Mouse (Mus musculus) ES-Bruce4 (cell line): ENCODE data around the gene Ggt1. TPM values are rescaled to one million over a fixed set of nuclear protein-coding genes. Genes with fewer than 3 reads are reported as not detected.
"Not testable (repeated sequence)": the region's sequence is repeated elsewhere in the genome, so short reads cannot be mapped to it uniquely, and the experiment has no call there.

Experiments used
- H3K27ac ChIP-seq: 2 replicates; pipeline ENCODE4 v1.5.1; 2012; ENCODE audit warnings: low read length, inconsistent platforms; ENCODE audit not compliant: insufficient read depth
- H3K27me3 ChIP-seq: 2 replicates; pipeline ENCODE4 v1.6.1; 2012; ENCODE audit warnings: mild to moderate bottlenecking, low read length, inconsistent platforms; ENCODE audit not compliant: control insufficient read depth, poor library complexity, insufficient read depth, severe bottlenecking
- H3K36me3 ChIP-seq: 2 replicates; pipeline ENCODE4 v1.6.1; 2012; ENCODE audit warnings: inconsistent platforms, mild to moderate bottlenecking, low read length, moderate library complexity; ENCODE audit not compliant: control insufficient read depth, poor library complexity, insufficient read depth, severe bottlenecking
- H3K4me1 ChIP-seq: one replicate; pipeline ENCODE4 v1.8.1; 2011; ENCODE audit warnings: low read length; ENCODE audit not compliant: control insufficient read depth, insufficient read depth
- H3K4me3 ChIP-seq: 2 replicates; pipeline ENCODE4 v1.5.1; 2011; ENCODE audit warnings: low read depth, mild to moderate bottlenecking, low read length
- H3K9ac ChIP-seq: 2 replicates; pipeline ENCODE4 v1.6.1; 2012; ENCODE audit warnings: low read depth, mild to moderate bottlenecking, inconsistent platforms; ENCODE audit not compliant: poor library complexity, severe bottlenecking
- H3K9me3 ChIP-seq: replicated peaks from 2 replicates; pipeline ENCODE4 v1.6.1; 2012; ENCODE audit warnings: mild to moderate bottlenecking, low read length, inconsistent platforms; ENCODE audit not compliant: control insufficient read depth, poor library complexity, insufficient read depth, severe bottlenecking
- CTCF ChIP-seq: IDR thresholded peaks from one replicate; pipeline ENCODE4 v1.8.1; 2011; ENCODE audit warnings: low read depth, low read length
- EP300 ChIP-seq: IDR thresholded peaks from 2 replicates; pipeline ENCODE4 v1.6.1; 2011; ENCODE audit warnings: low read depth, low read length; ENCODE audit not compliant: insufficient read depth
- POLR2A ChIP-seq: IDR thresholded peaks from one replicate; pipeline ENCODE4 v1.8.1; 2011; ENCODE audit warnings: low read length; ENCODE audit not compliant: insufficient read depth
- polyA plus RNA-seq: library from polyadenylated mRNA; stranded (reverse); fragments of >200 nt; gene quantifications from 2 replicates; pipeline ENCODE4 v1.2.4, GENCODE M21; 2011; ENCODE audit warnings: low read depth; ENCODE audit not compliant: missing spikeins, insufficient read depth, insufficient read length

Gene Ggt1
- polyA plus RNA-seq, 1 experiment = 2.8 TPM

GRCm38 (mm10) chr10:75564687-75565265, 3.4 kb downstream of the Ggt1 start:
- peaks cover 4% of the 10 kb centered on the region; the same call in 1 of the 2 replicates for H3K27me3 ChIP-seq
- no peaks in the 10 kb centered on the region for H3K36me3 ChIP-seq
- no peak overlapping the region for H3K9ac ChIP-seq
- H3K4me3 ChIP-seq = no peak overlapping the region
- H3K4me1 ChIP-seq = peaks cover 10% of the 10 kb centered on the region
- TF ChIP-seq EP300 (no peak), CTCF (no peak), POLR2A (no peak)
- peak overlapping the region; percentile 40; the same call in 1 of the 2 replicates for H3K27ac ChIP-seq
- no peaks in the 10 kb centered on the region for H3K9me3 ChIP-seq

GRCm38 (mm10) chr10:75565436-75565835, 4.0 kb downstream of the Ggt1 start:
- Histone ChIP-seq H3K9ac (no peak overlapping the region), H3K4me3 (no peak overlapping the region), H3K27me3 (no peaks in the 10 kb centered on the region), H3K9me3 (no peaks in the 10 kb centered on the region), H3K27ac (peak overlapping the region; percentile 40), H3K4me1 (peaks cover 10% of the 10 kb centered on the region), H3K36me3 (no peaks in the 10 kb centered on the region)
- TF ChIP-seq CTCF = no peak
- no peak for TF ChIP-seq POLR2A
- no peak for TF ChIP-seq EP300

GRCm38 (mm10) chr10:75565906-75566305, 4.5 kb downstream of the Ggt1 start:
- Histone ChIP-seq H3K4me3 (no peak overlapping the region), H3K9me3 (no peaks in the 10 kb centered on the region), H3K27ac (peak overlapping the region; percentile 14), H3K4me1 (peaks cover 12% of the 10 kb centered on the region), H3K27me3 (no peaks in the 10 kb centered on the region), H3K9ac (no peak overlapping the region), H3K36me3 (no peaks in the 10 kb centered on the region)
- peak; percentile 55; the same call in 1 of the 2 replicates for TF ChIP-seq EP300
- TF ChIP-seq POLR2A = no peak
- no peak for TF ChIP-seq CTCF

- H3K27ac ChIP-seq = peak overlapping the region; percentile 14; the same call in 1 of the 2 replicates
- H3K4me1 ChIP-seq = peaks cover 14% of the 10 kb centered on the region
- H3K9ac ChIP-seq = no peak overlapping the region
- no peak for TF ChIP-seq CTCF
- TF ChIP-seq EP300 = no peak
- no peak for TF ChIP-seq POLR2A
- no peaks in the 10 kb centered on the region for H3K36me3 ChIP-seq
- H3K4me3 ChIP-seq = no peak overlapping the region
- no peaks in the 10 kb centered on the region for H3K27me3 ChIP-seq
- no peaks in the 10 kb centered on the region for H3K9me3 ChIP-seq
Measured at GRCm38 (mm10) chr10:75566321-75566720, 4.9 kb downstream of the Ggt1 start.

DNA sequence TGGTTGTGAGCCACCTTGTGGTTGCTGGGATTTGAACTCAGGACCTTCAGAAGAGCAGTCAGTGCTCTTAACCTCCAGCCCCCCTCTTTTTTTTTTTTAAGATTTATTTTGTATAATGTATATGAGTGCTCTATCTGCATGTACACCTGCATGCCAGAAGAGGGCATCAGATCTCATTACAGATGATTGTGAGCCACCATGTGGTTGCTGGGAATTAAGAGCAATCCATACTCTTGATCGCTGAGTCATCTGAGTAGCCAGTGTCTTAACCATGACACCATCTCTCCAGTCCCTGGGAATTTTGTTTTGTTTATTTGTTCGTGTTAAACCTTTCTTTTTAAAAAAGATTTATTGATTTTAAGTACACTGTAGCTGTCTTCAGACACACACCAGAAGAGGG, 5.4 kb downstream of the Ggt1 start:
- H3K27ac ChIP-seq, H3K36me3 ChIP-seq, H3K4me3 ChIP-seq, H3K27me3 ChIP-seq, H3K9me3 ChIP-seq, H3K9ac ChIP-seq: not testable (repeated sequence)
- H3K4me1 ChIP-seq = peaks cover 17% of the 10 kb centered on the region

DNA sequence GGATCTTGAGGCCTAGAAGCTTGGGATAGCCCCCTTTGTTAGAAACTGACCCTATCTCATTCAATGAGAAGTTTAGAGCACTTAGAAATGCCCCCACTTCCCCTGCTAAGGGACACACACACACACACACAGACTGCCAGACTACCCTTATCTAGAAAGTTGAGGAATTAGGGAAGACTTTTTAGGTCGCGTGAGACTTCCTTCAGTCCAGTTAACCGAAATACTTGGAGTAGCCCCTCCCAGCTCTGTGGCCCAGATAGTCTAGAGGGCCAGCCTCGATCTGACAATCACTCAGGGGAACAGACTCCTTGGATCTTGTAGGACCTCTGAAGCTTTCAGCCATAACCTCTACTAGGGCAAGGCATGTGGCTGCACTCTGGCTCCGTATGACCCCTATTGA, 6.6 kb downstream of the Ggt1 start:
- Histone ChIP-seq H3K36me3 (no peaks in the 10 kb centered on the region), H3K9me3 (no peaks in the 10 kb centered on the region), H3K9ac (no peak overlapping the region), H3K27me3 (no peaks in the 10 kb centered on the region), H3K4me3 (0 out of 2 replicates have a peak overlapping the region, but pooled peaks have one; percentile 24), H3K4me1 (peaks cover 17% of the 10 kb centered on the region), H3K27ac (no peak overlapping the region)
- TF ChIP-seq POLR2A = no peak
- no peak for TF ChIP-seq CTCF
- no peak for TF ChIP-seq EP300
